ENCODE assay signal across 24 mouse cellular contexts in genomic region chr10:34469037-34469436, GRCm38 (mm10). TPM values are rescaled to one million over a fixed set of nuclear protein-coding genes. Genes with fewer than 3 reads are reported as not detected.
DNase-seq lines count a peak whose midpoint lies in the region; ATAC-seq and TF ChIP-seq lines count a peak whose summit lies in the region.
"Had no signal": no experiment of that assay in that cellular context is flagged by ENCODE, and none has a peak within 500 bp of the region (broad histone marks: within the 10 kb centered on the region; RNA-seq: fewer than 3 reads in every experiment).

No protein-coding gene starts in this region.

- H3K79me2 ChIP-seq in MEL (ENCODE audit: control insufficient read depth, insufficient read depth, low read length, poor library complexity): no peaks in the 10 kb centered on the region

- no peaks in the 10 kb centered on the region for H3K9me3 ChIP-seq in MEL (replicated peaks; ENCODE audit: insufficient read depth, low read length)
- H3K9me3 ChIP-seq in stomach, postnatal 0 days (ENCODE audit: control insufficient read depth, low read length): no peaks in the 10 kb centered on the region
- H3K9me3 ChIP-seq: forebrain, embryonic 10.5 days; forebrain, embryonic 13.5 days; hindbrain, embryonic 13.5 days had no signal

- peak; percentile 94 for ATAC-seq in megakaryocyte-erythroid progenitor cell, adult 5-6 weeks (replicated peaks; ENCODE audit: low FRiP score, low TSS enrichment, poor library complexity, severe bottlenecking)
- no peak for ATAC-seq in stomach, postnatal 0 days (ENCODE audit: low FRiP score, low TSS enrichment)
- ATAC-seq: CD4-positive, CD25-positive, alpha-beta regulatory T cell, adult 4 months; forebrain, embryonic 13.5 days; forebrain, embryonic 16.5 days; hindbrain, postnatal 0 days; inflammation-experienced regulatory T-cells, adult 6 months; intestine, embryonic 16.5 days had no signal

- no peak for TF ChIP-seq POLR2A in MEL (IDR thresholded peaks at IDR 0.05; ENCODE audit: control insufficient read depth in 1 of 2, insufficient read depth in 1 of 2, low read depth in 1 of 2, low read length in 2 of 2, poor library complexity in 1 of 2)

- TF ChIP-seq RAD21 in MEL (IDR thresholded peaks at IDR 0.05; ENCODE audit: low read depth, low read length): no peak

- H3K9ac ChIP-seq in MEL (ENCODE audit: control insufficient read depth, low read depth, low read length, poor library complexity, severe bottlenecking): no peak overlapping the region
- no peak overlapping the region for H3K9ac ChIP-seq in stomach, postnatal 0 days (ENCODE audit: low read length)
- H3K9ac ChIP-seq: forebrain, embryonic 13.5 days; hindbrain, embryonic 13.5 days had no signal

- peaks cover 0 to 3% of the 10 kb centered on the region in 2 experiments; a peak in 1 of 4 replicates for H3K36me3 ChIP-seq in MEL (ENCODE audit: control insufficient read depth in 1 of 2, insufficient read depth in 2 of 2, low read length in 2 of 2)
- H3K36me3 ChIP-seq in stomach, postnatal 0 days (ENCODE audit: control insufficient read depth, insufficient read depth, low read length): no peaks in the 10 kb centered on the region
- H3K36me3 ChIP-seq: forebrain, embryonic 10.5 days; hindbrain, embryonic 13.5 days had no signal

- no peak overlapping the region for H3K4me2 ChIP-seq in stomach, postnatal 0 days (replicated peaks; ENCODE audit: low read depth)
- H3K4me2 ChIP-seq: forebrain, embryonic 13.5 days; heart, embryonic 11.5 days; hindbrain, embryonic 13.5 days had no signal

- WGBS in stomach, postnatal 0 days: 67% methylated on average over 2 of the region's 2 CpGs

- no peak overlapping the region for H3K27ac ChIP-seq in MEL (ENCODE audit: control insufficient read depth, low read depth, low read length)
- no peak overlapping the region for H3K27ac ChIP-seq in stomach, postnatal 0 days (replicated peaks)
- H3K27ac ChIP-seq: forebrain, embryonic 10.5 days; forebrain, embryonic 13.5 days; hindbrain, embryonic 13.5 days; hindbrain, postnatal 0 days had no signal

- DNase-seq in 416B (ENCODE audit: low read depth) (peak; percentile 14), MEL (ENCODE audit: low read depth, low spot score) (peak; percentile 65)
- peak; percentile 10 for DNase-seq in c-Kit-positive CD71-positive TER-119-negative erythroid progenitor cells, embryonic 14.5 days (ENCODE audit: low read depth)
- no peak for DNase-seq in gastrocnemius, postnatal 25 days
- DNase-seq in kidney, adult 8-10 months: no peak
- DNase-seq in stomach, postnatal 0 days (ENCODE audit: low spot score): no peak
- DNase-seq: adrenal gland, adult 2 months; adrenal gland, postnatal 25 days; cerebellum, adult 11 months; cerebellum, adult 2 months; cerebellum, postnatal 10 days; cerebellum, postnatal 36 days; gastrocnemius, postnatal 10 days; heart, adult 11 months had no signal

- no peak overlapping the region for H3K4me3 ChIP-seq in MEL (ENCODE audit: control insufficient read depth in 1 of 2, insufficient read depth in 1 of 2, low read depth in 2 of 2, low read length in 2 of 2)
- H3K4me3 ChIP-seq in stomach, postnatal 0 days (ENCODE audit: low read depth, low read length): no peak overlapping the region
- H3K4me3 ChIP-seq: forebrain, embryonic 10.5 days; forebrain, embryonic 13.5 days; hindbrain, embryonic 13.5 days had no signal

- TF ChIP-seq EP300 in MEL (IDR thresholded peaks at IDR 0.05; ENCODE audit: low read depth in 1 of 2, low read length in 2 of 2): peak; percentile 80 to 86
- TF ChIP-seq EP300 in stomach, postnatal 0 days (optimal IDR thresholded peaks at IDR 0.05): no peak

- H3K4me1 ChIP-seq in MEL (ENCODE audit: control insufficient read depth in 1 of 2, insufficient read depth in 2 of 2, low read length in 2 of 2): 0 out of 4 replicates have a peak, but pooled peaks cover 0 to 2% of the 10 kb centered on the region in 2 experiments
- H3K4me1 ChIP-seq in stomach, postnatal 0 days (replicated peaks; ENCODE audit: control insufficient read depth, insufficient read depth): no peaks in the 10 kb centered on the region
- H3K4me1 ChIP-seq: forebrain, embryonic 13.5 days; hindbrain, embryonic 13.5 days had no signal

- TF ChIP-seq CTCF in MEL (IDR thresholded peaks at IDR 0.05 in 2 of 3, conservative IDR thresholded peaks at IDR 0.05 in 1 of 3; ENCODE audit: control insufficient read depth in 1 of 3, insufficient read depth in 1 of 3, low read depth in 2 of 3, low read length in 3 of 3, poor library complexity in 1 of 3, severe bottlenecking in 1 of 3): no peak
- TF ChIP-seq CTCF in stomach, postnatal 0 days (IDR thresholded peaks at IDR 0.05; ENCODE audit: low read depth): no peak

- H3K27me3 ChIP-seq in MEL (ENCODE audit: control insufficient read depth in 1 of 2, insufficient read depth in 2 of 2, low read length in 2 of 2): no peaks in the 10 kb centered on the region; a peak in 1 of 4 replicates
- no peaks in the 10 kb centered on the region for H3K27me3 ChIP-seq in stomach, postnatal 0 days (ENCODE audit: control insufficient read depth, insufficient read depth, low read length)
- H3K27me3 ChIP-seq: forebrain, embryonic 13.5 days; hindbrain, embryonic 13.5 days had no signal

TF ChIP-seq in MEL, 35 proteins besides CTCF, POLR2A, EP300 and RAD21 (continues in another document):
- 0 out of 2 replicates have a peak, but pooled peaks have one; percentile 18 for TF ChIP-seq MEF2A (IDR thresholded peaks at IDR 0.05; ENCODE audit: extremely low read depth, insufficient replicate concordance, low read depth, low read length, poor library complexity, severe bottlenecking)
- TF ChIP-seq ETS1 (IDR thresholded peaks at IDR 0.05; ENCODE audit: low read depth, low read length): peak; percentile 31; the same call in 1 of the 2 replicates
- no peak for TF ChIP-seq MYB (IDR thresholded peaks at IDR 0.05; ENCODE audit: low read depth, low read length)
- TF ChIP-seq CHD2 (IDR thresholded peaks at IDR 0.05; ENCODE audit: low read length): no peak
- TF ChIP-seq ZC3H11A (IDR thresholded peaks at IDR 0.05; ENCODE audit: low read depth, low read length): no peak
- TF ChIP-seq GATA1 (IDR thresholded peaks at IDR 0.05; ENCODE audit: low read depth, low read length): peak; percentile 88
- no peak for TF ChIP-seq NELFE (IDR thresholded peaks at IDR 0.05; ENCODE audit: low read depth, low read length)
- TF ChIP-seq ZKSCAN1 (IDR thresholded peaks at IDR 0.05; ENCODE audit: low read depth, low read length): no peak
- no peak for TF ChIP-seq JUND (IDR thresholded peaks at IDR 0.05; ENCODE audit: low read depth, low read length)
- TF ChIP-seq E2F4 (IDR thresholded peaks at IDR 0.05; ENCODE audit: borderline replicate concordance, low read depth, low read length): no peak
- TF ChIP-seq TCF12 (IDR thresholded peaks at IDR 0.05; ENCODE audit: low read depth, low read length): peak; percentile 89
- no peak for TF ChIP-seq NRF1 (IDR thresholded peaks at IDR 0.05; ENCODE audit: insufficient read depth, low read depth, low read length, poor library complexity, severe bottlenecking)
- no peak for TF ChIP-seq USF1 (IDR thresholded peaks at IDR 0.05; ENCODE audit: low read depth, low read length)
- TF ChIP-seq MYC (IDR thresholded peaks at IDR 0.05; ENCODE audit: low read depth, low read length): no peak
- no peak for TF ChIP-seq ELF1 (IDR thresholded peaks at IDR 0.05; ENCODE audit: low read depth, low read length)
- no peak for TF ChIP-seq MAX (IDR thresholded peaks at IDR 0.05; ENCODE audit: low read length)
- no peak for TF ChIP-seq USF2 (IDR thresholded peaks at IDR 0.05; ENCODE audit: borderline replicate concordance in 1 of 2, insufficient read depth in 1 of 2, low read depth in 1 of 2, low read length in 2 of 2)
- TF ChIP-seq CHD1 (IDR thresholded peaks at IDR 0.05; ENCODE audit: low read depth, low read length): no peak
- no peak for TF ChIP-seq GABPA (IDR thresholded peaks at IDR 0.05; ENCODE audit: low read depth, low read length)
- peak; percentile 98 for TF ChIP-seq RCOR1 (IDR thresholded peaks at IDR 0.05; ENCODE audit: low read depth, low read length)
- no peak for TF ChIP-seq ZMIZ1 (IDR thresholded peaks at IDR 0.05; ENCODE audit: low read depth, low read length)
- TF ChIP-seq MXI1 (IDR thresholded peaks at IDR 0.05; ENCODE audit: low read depth, low read length): no peak
- no peak for TF ChIP-seq HCFC1 (IDR thresholded peaks at IDR 0.05; ENCODE audit: low read depth, low read length)
- TF ChIP-seq MAZ (IDR thresholded peaks at IDR 0.05; ENCODE audit: low read depth, low read length): no peak
- TF ChIP-seq SIN3A (IDR thresholded peaks at IDR 0.05; ENCODE audit: low read length): no peak
- peak; percentile 59; the same call in 1 of the 2 replicates for TF ChIP-seq MAFK (IDR thresholded peaks at IDR 0.05; ENCODE audit: borderline replicate concordance, low read depth, low read length)
- no peak for TF ChIP-seq KAT2A (conservative IDR thresholded peaks at IDR 0.05; ENCODE audit: low read depth, low read length)
- TF ChIP-seq TBP (IDR thresholded peaks at IDR 0.05; ENCODE audit: low read depth, low read length): no peak
- TF ChIP-seq POLR2AphosphoS5 (IDR thresholded peaks at IDR 0.05; ENCODE audit: borderline replicate concordance, low read depth, low read length): no peak
- peak; percentile 62 for TF ChIP-seq TAL1 (IDR thresholded peaks at IDR 0.05; ENCODE audit: low read length)
- no peak for TF ChIP-seq POLR2AphosphoS2 (IDR thresholded peaks at IDR 0.05; ENCODE audit: low read length)

RNA-seq across cellular contexts. Expression of gene Frk, which starts 14.2 kb away (rescaled TPM):
- not detected in 2 replicates for total RNA-seq in MEL (2012; rRNA removed)
- not detected for polyA plus RNA-seq in MEL (2012; ENCODE audit: insufficient read depth in 1 of 2, insufficient read length in 2 of 2, low read depth in 1 of 2, low replicate concordance in 2 of 2, missing spikeins in 1 of 2)
- total RNA-seq in megakaryocyte-erythroid progenitor cell, adult 5-6 weeks (2014; fragmentation: Nextera tagmentation): not detected in 2 replicates
- not detected in 2 replicates for total RNA-seq in megakaryocyte-erythroid progenitor cell, adult 5-6 weeks (2017)
- total RNA-seq in gastrocnemius, postnatal 25 days (2021): 1 to 10 TPM in 1 of 2 experiments, under 1 TPM in 1; 0.92 to 1.1 TPM
- 10.4 and 11.2 TPM in 2 replicates for polyA plus RNA-seq in stomach, postnatal 0 days (2015; fragmentation: Nextera tagmentation; extraction: Ambion mirVana)
- polyA plus RNA-seq: CD4-positive, CD25-positive, alpha-beta regulatory T cell, adult 4 months; inflammation-experienced regulatory T-cells, adult 6 months had no signal

RNA-seq across cellular contexts. Expression of gene Nt5dc1, which starts 50.7 kb away (rescaled TPM):
- total RNA-seq in MEL (2012; rRNA removed): 8.9 and 9.2 TPM in 2 replicates
- polyA plus RNA-seq in MEL (2012; ENCODE audit: insufficient read depth in 1 of 2, insufficient read length in 2 of 2, low read depth in 1 of 2, low replicate concordance in 2 of 2, missing spikeins in 1 of 2): 10 to 100 TPM in 1 of 2 experiments, not detected in 1; 11.5 TPM
- total RNA-seq in megakaryocyte-erythroid progenitor cell, adult 5-6 weeks (2014; fragmentation: Nextera tagmentation): 23.8 and 30.5 TPM in 2 replicates
- total RNA-seq in megakaryocyte-erythroid progenitor cell, adult 5-6 weeks (2017): 36.0 and 40.5 TPM in 2 replicates
- total RNA-seq in gastrocnemius, postnatal 25 days (2021): 1 to 10 TPM; 3.4 to 5.2 TPM
- 11.2 and 12.4 TPM in 2 replicates for polyA plus RNA-seq in stomach, postnatal 0 days (2015; fragmentation: Nextera tagmentation; extraction: Ambion mirVana)

Comparison
In these comparisons a context has a peak if more than half of its experiments do, and no peak if none do; other contexts are left out.
1. DNase-seq: peak in 416B (single experiment), MEL (single experiment) and c-Kit-positive CD71-positive TER-119-negative erythroid progenitor cells, embryonic 14.5 days (single experiment); none in gastrocnemius, postnatal 25 days (single experiment), kidney, adult 8-10 months (0 of 2) and stomach, postnatal 0 days (single experiment).